Mouse (Mus musculus): ENCODE results near the gene Gm2916. TPM values are rescaled to one million over a fixed set of nuclear protein-coding genes. Genes with fewer than 3 reads are reported as not detected.
"Not testable (repeated sequence)": the region's sequence is repeated elsewhere in the genome, so short reads cannot be mapped to it uniquely, and the experiment has no call there.

The Gm2916 gene
- total RNA-seq (2021): not detected
- long read RNA-seq, experiment 1: 0 reads
- long read RNA-seq, experiment 2: 0 reads

- DNase-seq: not testable (repeated sequence)
These were observed at the start of gene Gm2916 for GRCm38 (mm10) chr14:3883872-3884271. Gene Gm2916, plus strand, starts transcription at chr14:3884172.

GRCm38 (mm10) chr14:3845945-3846344, 38.0 kb upstream of the Gm2916 start, which contains the start of gene Gm3033:
Gene Gm3033, plus strand, starts transcription at chr14:3846245.
- DNase-seq: not testable (repeated sequence)

GRCm38 (mm10) chr14:3931456-3931855, 47.5 kb downstream of the Gm2916 start, which contains the start of gene Gm3029:
Gene Gm3029, plus strand, starts transcription at chr14:3931756.
- DNase-seq: not testable (repeated sequence)

GRCm38 (mm10) chr14:3963247-3963646, 79.3 kb downstream of the Gm2916 start, which contains the start of gene Gm3095:
Gene Gm3095, plus strand, starts transcription at chr14:3963547.
- DNase-seq: not testable (repeated sequence)

Other genes starting within 250 kb of the Gm2916 start
- not detected for gene Gm3012, start 249.7 kb upstream of the Gm2916 start, total RNA-seq (2021)
- gene Gm3020, start 232.1 kb upstream of the Gm2916 start, total RNA-seq (2021): not detected
- gene Gm3043, start 195.4 kb upstream of the Gm2916 start, total RNA-seq (2021): not detected
- gene Gm3002, start 74.1 kb upstream of the Gm2916 start, total RNA-seq (2021): under 1 TPM in 1 of 2 experiments, not detected in 1; 0.20 TPM
- gene Gm3033, start 37.9 kb upstream of the Gm2916 start, total RNA-seq (2021): not detected
- not detected for gene Gm3029, start 47.6 kb downstream of the Gm2916 start, total RNA-seq (2021)
- not detected for gene Gm3095, start 79.4 kb downstream of the Gm2916 start, total RNA-seq (2021)
- not detected for gene Gm3099, start 114.2 kb downstream of the Gm2916 start, total RNA-seq (2021)
- gene Gm5796, start 139.8 kb downstream of the Gm2916 start, total RNA-seq (2021): under 1 TPM; 0.16 to 0.83 TPM
- not detected for gene Gm3115, start 199.9 kb downstream of the Gm2916 start, total RNA-seq (2021)
- under 1 TPM in 1 of 2 experiments, not detected in 1; 0.20 TPM for gene Gm8108, start 226.4 kb downstream of the Gm2916 start, total RNA-seq (2021)

Data from adrenal gland, postnatal 36 days (tissue).